Mouse (Mus musculus): ENCODE measurements around the gene Amfr.

The Amfr gene

GRCm38 (mm10) chr8:93929233-93929632 lies 83.4 kb downstream of the Amfr start:
- no peak for DNase-seq

GRCm38 (mm10) chr8:93925513-93925912 lies 87.1 kb downstream of the Amfr start:
- no peak for DNase-seq

DNA sequence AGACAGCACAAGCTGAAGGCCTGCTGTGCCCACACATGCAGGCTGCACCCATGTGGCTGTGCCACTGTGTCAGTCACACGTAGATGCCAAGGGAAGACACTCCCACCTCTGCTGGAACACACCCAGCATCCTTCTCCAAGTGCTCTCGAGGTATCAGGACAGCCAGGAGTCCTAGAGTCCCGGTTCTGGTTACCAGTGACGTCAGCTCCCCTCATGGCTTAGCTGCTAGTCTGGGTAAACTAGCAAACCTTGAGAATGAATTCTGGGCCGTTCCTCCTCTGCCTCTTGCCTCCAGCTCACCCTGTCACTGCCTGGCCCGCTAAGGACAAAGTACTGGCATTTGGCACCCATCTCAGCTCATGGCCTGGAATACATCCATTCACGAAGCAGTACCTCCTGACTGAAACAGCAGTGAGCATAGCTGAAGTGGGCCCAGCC lies 88.7 kb downstream of the Amfr start:
- no peak for DNase-seq

Measured in thymus, postnatal 25 days (tissue).